Mouse (Mus musculus): ENCODE results near the gene Scyl1. TPM values are rescaled to one million over a fixed set of nuclear protein-coding genes. Genes with fewer than 3 reads are reported as not detected.

Gene Scyl1
- polyA plus RNA-seq, 1 experiment from 2014 or later: 73.7 TPM

GRCm38 (mm10) chr19:5728631-5729443 lies 42.4 kb downstream of the Scyl1 start:
- peaks cover 69% of the 10 kb centered on the region for H3K4me1 ChIP-seq

GRCm38 (mm10) chr19:5727701-5728100 lies 43.5 kb downstream of the Scyl1 start:
- 6% methylated on average over 14 of the region's 14 CpGs for WGBS
- Histone ChIP-seq H3K9me3 (replicated peaks) (no peaks in the 10 kb centered on the region), H3K27ac (peak overlapping the region; percentile 75; the same call in 1 of the 2 replicates), H3K4me3 (peak overlapping the region; percentile 79), H3K36me3 (peaks cover 31% of the 10 kb centered on the region), H3K4me2 (replicated peaks) (peak overlapping the region; percentile 98), H3K9ac (peak overlapping the region; percentile 93), H3K27me3 (no peaks in the 10 kb centered on the region; the same call in 1 of the 2 replicates), H3K4me1 (peaks cover 69% of the 10 kb centered on the region)
- peak; percentile 0; the same call in 1 of the 2 replicates for ATAC-seq (ENCODE audit: low FRiP score)

More at GRCm38 (mm10) chr19:5728631-5729443, 42.4 kb downstream of the Scyl1 start:
- peaks cover 21% of the 10 kb centered on the region for H3K36me3 ChIP-seq
- 9% methylated on average over 37 of the region's 37 CpGs for WGBS
- peak; percentile 48 for ATAC-seq (ENCODE audit: low FRiP score)
- H3K4me3 ChIP-seq: peak overlapping the region; percentile 79
- no peaks in the 10 kb centered on the region for H3K9me3 ChIP-seq (replicated peaks)
- peak overlapping the region; percentile 91 for H3K27ac ChIP-seq
- H3K9ac ChIP-seq: peak overlapping the region; percentile 93
- H3K4me2 ChIP-seq (replicated peaks): peak overlapping the region; percentile 98
- H3K27me3 ChIP-seq: no peaks in the 10 kb centered on the region; the same call in none of the 2 replicates

DNA sequence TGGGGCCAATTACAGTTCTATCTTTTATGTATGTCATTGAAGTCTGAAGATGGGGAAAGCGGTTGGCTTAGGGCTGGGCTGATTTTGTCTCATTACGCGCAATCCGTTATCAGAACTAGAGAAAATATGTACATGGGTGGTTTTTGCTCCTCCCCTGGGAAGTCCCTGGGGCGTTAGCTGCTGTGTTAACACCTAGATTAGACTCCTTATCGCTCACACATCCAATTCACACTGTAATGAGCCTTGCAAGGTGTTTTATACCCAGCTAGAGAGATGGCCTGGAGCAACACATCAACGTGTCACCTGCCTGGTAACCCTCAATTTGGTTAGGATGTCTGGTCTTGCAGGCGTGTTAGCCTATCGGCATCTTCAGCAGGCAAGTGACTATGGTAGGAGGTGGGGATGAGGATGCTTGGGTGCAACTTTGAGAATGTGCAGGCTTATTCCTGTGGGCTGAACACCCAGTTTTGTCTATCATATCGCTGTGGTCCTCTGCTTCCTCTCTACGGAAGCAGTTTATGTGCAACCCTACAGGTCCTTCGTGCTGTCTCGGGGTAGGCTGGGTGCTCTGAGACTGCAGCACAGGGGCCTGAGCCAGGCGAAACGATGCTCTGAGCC lies 44.1 kb downstream of the Scyl1 start:
- H3K4me2 ChIP-seq (replicated peaks): peak overlapping the region; percentile 98
- H3K9ac ChIP-seq: peak overlapping the region; percentile 93
- H3K4me3 ChIP-seq: peak overlapping the region; percentile 79
- no peak for ATAC-seq (ENCODE audit: low FRiP score)
- peak overlapping the region; percentile 32; the same call in 1 of the 2 replicates for H3K27ac ChIP-seq
- H3K9me3 ChIP-seq (replicated peaks): no peaks in the 10 kb centered on the region
- peaks cover 69% of the 10 kb centered on the region for H3K4me1 ChIP-seq
- H3K36me3 ChIP-seq: peaks cover 37% of the 10 kb centered on the region
- H3K27me3 ChIP-seq: no peaks in the 10 kb centered on the region; the same call in 1 of the 2 replicates
- WGBS: 80% methylated on average over 15 of the region's 15 CpGs

GRCm38 (mm10) chr19:5725767-5726515 lies 45.3 kb downstream of the Scyl1 start, which contains the start of gene Ehbp1l1:
TSS of gene Ehbp1l1 (minus strand) at chr19:5726317.
- Histone ChIP-seq H3K4me3 (peak within 1 kb of the TSS; percentile 79), H3K36me3 (peaks cover 48% of the 10 kb centered on the region), H3K9me3 (replicated peaks) (no peaks in the 10 kb centered on the region), H3K4me1 (peaks cover 60% of the 10 kb centered on the region), H3K27me3 (no peaks in the 10 kb centered on the region; the same call in 1 of the 2 replicates), H3K9ac (peak within 1 kb of the TSS; percentile 93), H3K4me2 (replicated peaks) (peak within 1 kb of the TSS; percentile 98), H3K27ac (peak within 1 kb of the TSS; percentile 62)
- WGBS: 13% methylated on average over 43 of the region's 49 CpGs
- ATAC-seq (ENCODE audit: low FRiP score): no peak

GRCm38 (mm10) chr19:5725029-5725707 lies 46.1 kb downstream of the Scyl1 start:
- Histone ChIP-seq H3K4me1 (peaks cover 53% of the 10 kb centered on the region), H3K4me2 (replicated peaks) (peak overlapping the region; percentile 98), H3K27ac (no peak overlapping the region), H3K36me3 (peaks cover 53% of the 10 kb centered on the region), H3K4me3 (peak overlapping the region; percentile 39), H3K9ac (peak overlapping the region; percentile 66), H3K27me3 (no peaks in the 10 kb centered on the region; the same call in 1 of the 2 replicates), H3K9me3 (replicated peaks) (no peaks in the 10 kb centered on the region)
- WGBS: 74% methylated on average over 12 of the region's 12 CpGs
- ATAC-seq (ENCODE audit: low FRiP score): no peak

GRCm38 (mm10) chr19:5724549-5724941 lies 46.7 kb downstream of the Scyl1 start:
- H3K4me2 ChIP-seq (replicated peaks): peak overlapping the region; percentile 98
- ATAC-seq (ENCODE audit: low FRiP score): no peak
- no peaks in the 10 kb centered on the region; the same call in 1 of the 2 replicates for H3K27me3 ChIP-seq
- H3K36me3 ChIP-seq: peaks cover 59% of the 10 kb centered on the region
- WGBS: 75% methylated on average over 7 of the region's 7 CpGs
- H3K4me3 ChIP-seq: 0 out of 2 replicates have a peak overlapping the region, but pooled peaks have one; percentile 39
- H3K9ac ChIP-seq: no peak overlapping the region
- H3K4me1 ChIP-seq: peaks cover 47% of the 10 kb centered on the region
- no peaks in the 10 kb centered on the region for H3K9me3 ChIP-seq (replicated peaks)
- H3K27ac ChIP-seq: no peak overlapping the region

DNA sequence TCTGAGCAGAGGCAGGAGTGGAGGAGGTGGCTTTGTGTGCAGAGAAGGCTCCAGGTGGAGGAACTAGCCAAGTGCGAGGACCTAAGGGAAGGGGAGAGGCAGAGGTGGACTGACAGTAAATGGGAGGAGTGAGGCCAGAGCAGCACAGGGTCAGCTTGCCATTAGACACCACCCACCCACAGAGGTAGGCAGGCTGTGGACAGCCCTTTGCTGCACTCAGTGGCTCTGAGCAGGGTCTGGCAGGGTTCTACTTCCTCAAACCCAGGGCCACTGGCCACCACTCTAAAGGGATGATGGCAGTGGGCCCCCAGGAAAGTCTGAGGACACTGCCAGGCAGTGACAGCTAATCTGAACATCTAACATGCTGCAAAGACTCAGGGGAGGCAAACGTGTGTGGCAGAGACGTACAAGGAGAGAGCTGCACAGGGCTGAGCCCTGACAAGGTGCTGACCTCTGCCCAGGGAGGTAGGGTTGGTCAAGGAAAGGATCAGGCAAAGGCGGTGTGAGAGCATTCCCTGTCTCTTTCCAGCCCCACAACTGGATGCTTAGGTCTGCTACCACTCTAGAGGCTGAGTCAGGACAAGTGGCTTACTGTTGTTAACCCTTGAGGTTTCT lies 47.2 kb downstream of the Scyl1 start:
- Histone ChIP-seq H3K4me1 (peaks cover 47% of the 10 kb centered on the region), H3K9ac (no peak overlapping the region), H3K27ac (no peak overlapping the region), H3K4me2 (replicated peaks) (peak overlapping the region; percentile 98), H3K36me3 (peaks cover 64% of the 10 kb centered on the region), H3K9me3 (replicated peaks) (no peaks in the 10 kb centered on the region), H3K4me3 (no peak overlapping the region), H3K27me3 (no peaks in the 10 kb centered on the region; the same call in 1 of the 2 replicates)
- ATAC-seq (ENCODE audit: low FRiP score): no peak
- WGBS: 78% methylated on average over 4 of the region's 4 CpGs

- 91% methylated on average over 7 of the region's 7 CpGs for WGBS
- Histone ChIP-seq H3K4me1 (peaks cover 38% of the 10 kb centered on the region), H3K27ac (no peak overlapping the region), H3K4me2 (replicated peaks) (no peak overlapping the region), H3K9ac (no peak overlapping the region), H3K27me3 (no peaks in the 10 kb centered on the region; the same call in 1 of the 2 replicates), H3K36me3 (peaks cover 73% of the 10 kb centered on the region), H3K9me3 (replicated peaks) (no peaks in the 10 kb centered on the region), H3K4me3 (no peak overlapping the region)
- ATAC-seq (ENCODE audit: low FRiP score): no peak
These were observed 48.3 kb downstream of the Scyl1 start for GRCm38 (mm10) chr19:5722848-5723425.

DNA sequence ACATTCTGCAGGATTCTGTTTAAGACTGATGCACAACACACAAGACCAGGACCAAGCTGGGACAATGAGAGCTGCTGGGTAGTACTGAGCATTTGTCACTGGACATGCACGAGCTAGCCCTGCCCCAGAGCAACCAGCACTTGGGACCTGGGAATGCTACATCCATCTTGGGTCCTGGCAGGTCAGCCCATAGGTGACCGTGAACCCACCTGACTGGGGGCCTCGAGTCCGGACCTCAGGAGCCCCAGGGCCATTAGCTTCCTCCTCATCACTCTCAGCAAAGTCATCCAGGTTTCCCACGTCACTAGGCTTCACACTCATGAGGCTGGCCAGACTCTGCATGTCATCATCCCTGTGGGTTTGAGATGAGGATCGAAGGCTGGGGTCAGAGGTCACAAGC lies 50.0 kb downstream of the Scyl1 start:
- Histone ChIP-seq H3K4me1 (peaks cover 36% of the 10 kb centered on the region), H3K4me2 (replicated peaks) (no peak overlapping the region), H3K9ac (no peak overlapping the region), H3K9me3 (replicated peaks) (no peaks in the 10 kb centered on the region), H3K4me3 (no peak overlapping the region), H3K27ac (no peak overlapping the region), H3K36me3 (peaks cover 75% of the 10 kb centered on the region), H3K27me3 (no peaks in the 10 kb centered on the region; the same call in 1 of the 2 replicates)
- 90% methylated on average over 6 of the region's 6 CpGs for WGBS
- ATAC-seq (ENCODE audit: low FRiP score): no peak

DNA sequence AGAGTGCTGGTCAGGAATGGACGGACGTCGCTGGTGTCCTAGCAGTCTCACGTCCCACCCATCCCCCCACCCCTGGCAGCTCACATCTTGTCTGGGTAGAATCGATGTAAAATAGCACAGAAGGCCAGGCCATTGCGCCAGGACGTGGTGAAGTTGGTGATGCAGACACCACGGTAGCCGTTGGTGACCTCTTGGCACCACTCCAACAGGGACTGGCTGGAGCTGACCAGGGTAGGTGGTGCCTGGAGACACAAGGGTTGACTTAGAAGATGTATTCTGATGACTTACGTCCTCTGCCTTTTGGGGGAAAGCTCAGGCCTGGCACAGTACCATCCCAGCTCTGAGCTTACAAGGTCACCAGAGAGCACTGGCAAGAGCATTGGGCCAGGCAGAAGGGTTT lies 54.3 kb downstream of the Scyl1 start:
- Histone ChIP-seq H3K36me3 (peaks cover 69% of the 10 kb centered on the region), H3K4me3 (no peak overlapping the region), H3K9me3 (replicated peaks) (no peaks in the 10 kb centered on the region), H3K4me2 (replicated peaks) (no peak overlapping the region), H3K9ac (no peak overlapping the region), H3K27me3 (no peaks in the 10 kb centered on the region; the same call in 1 of the 2 replicates), H3K27ac (no peak overlapping the region), H3K4me1 (peaks cover 35% of the 10 kb centered on the region)
- WGBS: 59% methylated on average over 10 of the region's 10 CpGs
- ATAC-seq (ENCODE audit: low FRiP score): 0 out of 2 replicates have a peak, but pooled peaks have one; percentile 7
